Mouse (Mus musculus) retina, embryonic 14.5 days (tissue): ENCODE measurements around the gene Tfap2e.

Source experiments
- DNase-seq: peaks from one replicate; pipeline ENCODE4 v3.0.0-alpha.2; 2015; ENCODE audit warnings: low spot score

Tfap2e gene

DNA sequence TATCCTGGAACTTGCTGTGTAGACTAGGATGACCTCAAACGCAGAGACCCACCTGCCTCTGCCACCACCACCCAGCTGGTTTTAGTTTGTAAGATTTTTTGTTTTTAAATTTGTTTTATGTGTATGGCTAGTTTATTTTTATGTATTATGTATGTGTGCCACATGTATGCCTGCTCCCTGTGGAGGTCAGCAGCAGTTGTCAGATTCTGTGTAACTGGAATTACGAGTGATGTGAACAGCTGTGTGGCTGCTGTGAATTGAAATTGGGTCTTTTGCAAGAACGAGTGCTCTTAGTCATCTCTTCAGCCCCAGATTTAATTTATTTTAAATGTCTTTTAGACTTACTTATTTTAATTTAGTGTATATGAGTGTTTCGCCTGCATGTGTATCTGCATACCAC, 39.1 kb downstream of the Tfap2e start:
- DNase-seq: no peak

DNA sequence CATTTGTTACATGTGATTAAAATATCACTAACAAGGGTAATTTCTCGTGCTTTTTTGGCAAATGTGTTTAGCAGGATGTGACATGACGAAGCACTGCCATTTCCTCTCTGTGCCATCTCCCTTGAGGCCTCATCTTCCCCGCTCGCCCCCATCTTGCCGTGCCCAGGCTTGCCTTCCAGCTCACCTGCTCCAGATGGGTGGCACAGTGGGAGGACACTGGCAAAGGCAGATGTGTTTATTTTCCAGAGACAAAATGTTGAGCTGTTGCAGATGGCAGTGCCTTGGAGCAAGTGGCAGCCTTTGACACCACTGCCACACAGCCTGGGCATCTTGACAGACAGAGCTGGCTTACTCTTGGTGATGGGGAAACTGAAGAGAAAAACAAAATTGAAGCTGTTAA, 43.0 kb downstream of the Tfap2e start:
- DNase-seq: no peak

DNA sequence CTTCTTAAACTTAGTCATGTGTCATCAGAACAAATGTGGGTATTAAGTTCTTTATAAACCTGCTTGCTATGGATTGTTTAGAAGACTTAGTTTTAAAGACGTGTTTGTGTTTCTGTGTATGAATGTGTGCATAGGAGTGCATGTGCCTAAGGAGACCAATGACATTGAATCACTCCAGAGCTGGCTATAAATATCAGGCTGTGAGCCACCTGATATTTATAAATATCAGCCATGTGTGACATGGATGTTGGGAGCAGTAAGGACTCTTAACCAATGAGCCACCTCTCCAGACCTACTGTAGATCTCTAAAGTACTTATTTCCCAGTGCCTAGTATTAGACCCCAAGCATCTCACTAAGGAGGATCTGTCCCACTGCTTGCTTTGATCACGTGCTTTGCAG, 46.6 kb downstream of the Tfap2e start:
- DNase-seq: no peak

DNA sequence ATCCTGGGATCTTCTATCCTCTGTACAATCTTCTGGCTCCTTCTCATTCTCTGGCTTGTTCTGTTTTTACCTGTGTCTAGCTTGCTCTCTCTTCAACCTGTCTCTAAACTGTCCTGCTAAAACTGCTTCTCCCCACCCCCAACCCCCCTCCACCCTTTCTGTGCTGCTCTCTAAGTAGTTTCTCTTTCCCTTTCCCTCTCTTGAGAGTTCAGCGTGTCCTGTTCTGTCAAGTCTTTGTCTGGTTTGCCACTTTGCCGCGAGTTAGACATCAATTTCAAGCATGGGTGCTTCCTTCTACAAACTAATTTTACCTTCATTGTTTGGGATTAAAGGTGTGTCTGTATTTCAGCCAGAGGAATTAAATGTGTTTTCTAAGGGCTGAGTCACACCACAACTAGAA, 53.0 kb downstream of the Tfap2e start:
- DNase-seq: no peak

DNA sequence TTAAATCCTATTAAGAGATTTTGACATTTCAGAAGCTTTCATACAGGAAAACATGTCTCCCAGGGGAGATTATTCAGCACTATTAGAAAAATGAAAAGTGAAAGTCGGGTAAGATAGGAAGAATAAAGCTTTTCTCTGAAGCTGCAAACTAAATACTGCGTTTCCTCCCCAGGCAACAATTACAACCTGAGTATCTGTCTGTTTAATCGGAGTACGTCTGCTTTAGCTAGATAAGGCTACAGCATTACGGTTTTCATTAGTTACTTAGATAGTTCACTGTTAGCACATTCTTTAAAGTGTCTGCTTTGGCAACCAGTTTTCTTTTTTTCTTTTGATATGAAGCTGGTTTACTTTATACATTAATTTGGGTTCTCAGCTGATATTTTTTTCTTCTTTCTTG, 53.7 kb downstream of the Tfap2e start:
- DNase-seq: no peak

DNA sequence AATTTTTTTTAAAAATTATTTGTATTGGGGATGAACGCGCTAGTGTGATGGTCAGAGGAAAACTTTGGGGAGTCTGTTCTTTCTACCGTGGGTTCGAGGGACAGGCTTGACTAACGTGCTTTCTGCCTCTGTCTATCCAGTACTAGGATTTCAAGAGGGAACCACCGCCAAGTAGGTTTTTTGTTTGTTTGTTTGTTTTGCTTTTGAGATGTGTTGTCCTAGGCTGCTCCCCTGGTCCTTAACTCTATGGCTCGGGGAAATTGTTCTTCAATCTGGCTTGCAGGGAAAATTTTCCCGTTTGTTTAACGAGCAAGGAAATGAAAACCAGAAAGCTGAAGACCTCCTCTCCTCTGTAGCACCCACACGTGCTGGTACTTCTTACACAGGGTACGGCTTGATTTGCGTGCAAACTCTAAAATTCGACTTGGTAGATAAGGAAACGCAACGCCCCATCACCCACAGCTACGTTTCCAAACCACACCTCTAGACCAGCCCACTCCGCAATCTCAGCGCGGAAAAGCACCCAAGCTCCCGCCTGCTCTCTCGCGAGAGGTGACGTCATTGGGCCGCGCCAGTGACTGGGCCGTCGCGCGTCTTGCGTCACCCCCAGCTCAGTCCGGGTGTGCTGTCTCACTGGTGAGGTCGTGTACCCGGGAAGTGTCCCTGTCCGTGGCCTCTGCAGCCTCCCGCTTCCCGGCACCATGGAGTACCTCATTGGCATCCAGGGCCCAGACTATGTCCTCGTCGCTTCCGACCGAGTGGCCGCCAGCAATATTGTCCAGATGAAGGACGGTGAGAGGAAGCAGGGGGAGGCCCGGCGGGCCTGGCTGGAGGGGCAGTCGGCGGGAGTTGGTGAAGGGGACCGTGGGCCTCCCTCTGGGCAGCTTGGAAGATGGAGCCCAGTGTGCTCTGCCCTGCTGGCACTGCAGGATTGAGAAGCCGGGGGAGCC, 58.7 kb downstream of the Tfap2e start, which contains the start of gene Psmb2:
Gene Psmb2, plus strand, starts transcription at position 577 of the 950 bp plus-strand sequence.
- peak; percentile 98 for DNase-seq

DNA sequence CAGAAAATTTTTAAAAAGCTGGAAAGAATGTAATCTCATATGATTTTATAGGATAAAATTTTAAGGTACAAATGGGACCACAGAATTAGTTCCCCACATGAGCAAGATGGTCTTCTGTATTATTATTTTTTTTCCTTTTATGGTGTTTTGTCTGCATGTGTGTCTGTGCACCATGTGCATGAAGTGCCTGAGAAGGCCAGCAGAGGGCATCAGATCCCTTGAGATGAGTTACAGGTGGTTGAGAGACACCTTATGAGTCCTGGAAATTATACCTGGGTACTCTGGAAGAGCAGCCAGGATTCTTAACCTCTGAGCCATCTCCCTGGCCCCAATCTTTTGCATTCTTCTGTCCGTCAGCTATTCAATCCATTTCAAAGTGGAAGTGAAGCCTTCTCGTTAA, 69.0 kb downstream of the Tfap2e start:
- no peak for DNase-seq
